Mouse (Mus musculus): ENCODE measurements around the gene Ldlrad3. TPM values are rescaled to one million over a fixed set of nuclear protein-coding genes. Genes with fewer than 3 reads are reported as not detected.

The Ldlrad3 gene
- polyA plus RNA-seq, 1 experiment from 2014 or later = 30.0 TPM

Other genes with a start within 250 kb of the Ldlrad3 start
- gene Trim44, start 221.4 kb upstream of the Ldlrad3 start, polyA plus RNA-seq (2014; fragmentation: Nextera tagmentation; extraction: Ambion mirVana) = 79.7 and 86.3 TPM in 2 replicates

Measured in neural tube, embryonic 14.5 days (tissue).